Mouse (Mus musculus): ENCODE measurements around the gene Dmd. TPM values are rescaled to one million over a fixed set of nuclear protein-coding genes. Genes with fewer than 3 reads are reported as not detected.

Gene Dmd
- polyA plus RNA-seq, 1 experiment from 2014 or later, result 31.6 TPM

DNA sequence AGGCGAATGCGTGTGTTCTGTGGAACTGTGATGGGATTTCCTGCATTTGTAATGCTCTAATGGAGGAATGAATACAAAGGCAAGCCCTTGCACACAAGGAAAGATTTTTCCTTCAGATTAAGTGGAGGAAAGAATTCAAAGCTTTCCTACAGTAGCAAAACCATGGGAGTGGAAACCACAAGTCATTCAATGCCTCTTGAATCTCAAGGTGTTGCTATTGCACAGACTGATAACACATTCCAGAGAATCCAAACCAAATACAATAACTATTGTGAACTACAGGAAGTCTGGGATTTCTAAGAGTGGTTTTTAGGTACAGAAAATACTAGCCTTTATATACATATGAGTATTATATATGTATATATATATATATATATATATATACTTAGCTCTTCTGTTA is 2258.3 kb downstream of the Dmd start:
- Histone ChIP-seq H3K27ac (ENCODE audit: low read length) (no peak overlapping the region), H3K36me3 (ENCODE audit: control insufficient read depth, insufficient read depth) (no peaks in the 10 kb centered on the region), H3K4me2 (ENCODE audit: low read depth, low read length) (no peak overlapping the region), H3K4me3 (ENCODE audit: low read length) (no peak overlapping the region), H3K27me3 (ENCODE audit: control insufficient read depth, insufficient read depth, low read length) (no peaks in the 10 kb centered on the region), H3K4me1 (ENCODE audit: control insufficient read depth, insufficient read depth, low read length) (no peaks in the 10 kb centered on the region), H3K9me3 (replicated peaks; ENCODE audit: control insufficient read depth, low read length) (no peaks in the 10 kb centered on the region), H3K9ac (ENCODE audit: low read length) (no peak overlapping the region)
- WGBS, result 77% methylated on average over 2 of the region's 2 CpGs
- no peak for ATAC-seq (replicated peaks; ENCODE audit: extremely low read depth, insufficient read depth, low FRiP score)

GRCm38 (mm10) chrX:85226883-85227282 is 2278.2 kb downstream of the Dmd start:
- Histone ChIP-seq H3K36me3 (ENCODE audit: control insufficient read depth, insufficient read depth) (no peaks in the 10 kb centered on the region), H3K4me2 (ENCODE audit: low read depth, low read length) (no peak overlapping the region), H3K4me1 (ENCODE audit: control insufficient read depth, insufficient read depth, low read length) (0 out of 2 replicates have a peak, but pooled peaks cover 2% of the 10 kb centered on the region), H3K9me3 (replicated peaks; ENCODE audit: control insufficient read depth, low read length) (no peaks in the 10 kb centered on the region), H3K4me3 (ENCODE audit: low read length) (no peak overlapping the region), H3K27me3 (ENCODE audit: control insufficient read depth, insufficient read depth, low read length) (no peaks in the 10 kb centered on the region), H3K27ac (ENCODE audit: low read length) (no peak overlapping the region), H3K9ac (ENCODE audit: low read length) (no peak overlapping the region)
- ATAC-seq (replicated peaks; ENCODE audit: extremely low read depth, insufficient read depth, low FRiP score), result 0 out of 2 replicates have a peak, but pooled peaks have one; percentile 28

GRCm38 (mm10) chrX:85249379-85249778 is 2300.7 kb downstream of the Dmd start, which contains the start of gene Fthl17a:
Fthl17a (plus strand) TSS chrX:85249679.
- WGBS, result 65% methylated on average over 2 of the region's 2 CpGs
- H3K9me3 ChIP-seq (replicated peaks; ENCODE audit: control insufficient read depth, low read length), result no peaks in the 10 kb centered on the region

More at GRCm38 (mm10) chrX:85249379-85249778, 2300.7 kb downstream of the Dmd start, which contains the start of gene Fthl17a:
- Histone ChIP-seq H3K4me3 (ENCODE audit: low read length) (no peak within 1 kb of the TSS), H3K4me2 (ENCODE audit: low read depth, low read length) (no peak within 1 kb of the TSS), H3K36me3 (ENCODE audit: control insufficient read depth, insufficient read depth) (no peaks in the 10 kb centered on the region), H3K27me3 (ENCODE audit: control insufficient read depth, insufficient read depth, low read length) (no peaks in the 10 kb centered on the region), H3K27ac (ENCODE audit: low read length) (no peak within 1 kb of the TSS), H3K4me1 (ENCODE audit: control insufficient read depth, insufficient read depth, low read length) (no peaks in the 10 kb centered on the region), H3K9ac (ENCODE audit: low read length) (no peak within 1 kb of the TSS)
- no peak for ATAC-seq (replicated peaks; ENCODE audit: extremely low read depth, insufficient read depth, low FRiP score)

All from heart, embryonic 16.5 days (tissue).